ENCODE assay signal across 8 mouse cellular contexts in genomic region chr19:60553501-60553900, GRCm38 (mm10). TPM values are rescaled to one million over a fixed set of nuclear protein-coding genes. Genes with fewer than 3 reads are reported as not detected.
DNase-seq lines count a peak whose midpoint lies in the region; ATAC-seq and TF ChIP-seq lines count a peak whose summit lies in the region.

No protein-coding gene starts in this region.

- H3K4me2 ChIP-seq in hindbrain, embryonic 11.5 days (replicated peaks; ENCODE audit: low read depth, low read length), result no peak overlapping the region
- no peak overlapping the region for H3K4me2 ChIP-seq in hindbrain, embryonic 16.5 days (ENCODE audit: low read length)

- H3K4me3 ChIP-seq in hindbrain, embryonic 11.5 days (ENCODE audit: low read depth, low read length), result no peak overlapping the region
- H3K4me3 ChIP-seq in hindbrain, embryonic 16.5 days (ENCODE audit: low read length), result no peak overlapping the region
- no peak overlapping the region for H3K4me3 ChIP-seq in E14TG2a.4 (replicated peaks; ENCODE audit: low read length)
- no peak overlapping the region for H3K4me3 ChIP-seq in bone marrow, adult 2 months (replicated peaks; ENCODE audit: control insufficient read depth, low read depth, low read length)
- no peak overlapping the region for H3K4me3 ChIP-seq in layer of hippocampus, adult 2 months

- H3K4me1 ChIP-seq in hindbrain, embryonic 11.5 days (replicated peaks; ENCODE audit: control insufficient read depth, insufficient read depth, low read length), result no peaks in the 10 kb centered on the region
- H3K4me1 ChIP-seq in hindbrain, embryonic 16.5 days (ENCODE audit: control insufficient read depth, insufficient read depth, low read depth, low read length), result no peaks in the 10 kb centered on the region
- H3K4me1 ChIP-seq in E14TG2a.4 (replicated peaks; ENCODE audit: low read depth, low read length), result peaks cover 20% of the 10 kb centered on the region
- H3K4me1 ChIP-seq in bone marrow, adult 2 months (ENCODE audit: control insufficient read depth, insufficient read depth, low read length), result no peaks in the 10 kb centered on the region; the same call in 1 of the 2 replicates

- peak; percentile 70 for DNase-seq in hindbrain, embryonic 11.5 days (ENCODE audit: low spot score)
- peak; percentile 57 for DNase-seq in forelimb bud, embryonic 11.5 days (ENCODE audit: low read depth, low spot score)
- peak; percentile 43 to 71 for DNase-seq in layer of hippocampus, adult 2 months (ENCODE audit: low spot score in 2 of 2)
- peak; percentile 60 to 83 for DNase-seq in spleen, postnatal 4 days (ENCODE audit: low spot score in 2 of 2)

- TF ChIP-seq CTCF in E14TG2a.4 (conservative IDR thresholded peaks at IDR 0.05; ENCODE audit: low read length), result peak; percentile 86
- TF ChIP-seq CTCF in bone marrow, adult 2 months (IDR thresholded peaks at IDR 0.05; ENCODE audit: control insufficient read depth, insufficient read depth, low read length), result peak; percentile 35; the same call in 1 of the 2 replicates
- peak; percentile 98 for TF ChIP-seq CTCF in layer of hippocampus, adult 2 months (conservative IDR thresholded peaks at IDR 0.05)

- ATAC-seq in hindbrain, embryonic 11.5 days (ENCODE audit: low FRiP score), result no peak
- ATAC-seq in hindbrain, embryonic 16.5 days, result no peak
- peak; percentile 73 for ATAC-seq in megakaryocyte, adult 5-6 weeks (ENCODE audit: poor library complexity, severe bottlenecking)

- H3K9ac ChIP-seq in hindbrain, embryonic 11.5 days (ENCODE audit: low read depth, low read length), result no peak overlapping the region
- no peak overlapping the region for H3K9ac ChIP-seq in hindbrain, embryonic 16.5 days (ENCODE audit: low read depth, low read length)

- no peaks in the 10 kb centered on the region for H3K9me3 ChIP-seq in hindbrain, embryonic 11.5 days (ENCODE audit: control insufficient read depth, low read length)
- H3K9me3 ChIP-seq in hindbrain, embryonic 16.5 days (ENCODE audit: control insufficient read depth, low read length), result no peaks in the 10 kb centered on the region
- H3K9me3 ChIP-seq in E14TG2a.4 (ENCODE audit: low read length), result no peaks in the 10 kb centered on the region

- H3K27me3 ChIP-seq in hindbrain, embryonic 11.5 days (ENCODE audit: control insufficient read depth, insufficient read depth, low read length), result no peaks in the 10 kb centered on the region
- H3K27me3 ChIP-seq in hindbrain, embryonic 16.5 days (replicated peaks; ENCODE audit: control insufficient read depth, insufficient read depth, low read length), result no peaks in the 10 kb centered on the region
- no peaks in the 10 kb centered on the region for H3K27me3 ChIP-seq in E14TG2a.4 (ENCODE audit: insufficient read depth, low read length)

- no peak for TF ChIP-seq POLR2A in bone marrow, adult 2 months (IDR thresholded peaks at IDR 0.05; ENCODE audit: borderline replicate concordance, control insufficient read depth, low read depth, low read length)

- H3K36me3 ChIP-seq in hindbrain, embryonic 11.5 days (ENCODE audit: control insufficient read depth, insufficient read depth, low read length), result no peaks in the 10 kb centered on the region
- no peaks in the 10 kb centered on the region for H3K36me3 ChIP-seq in hindbrain, embryonic 16.5 days (ENCODE audit: control insufficient read depth, insufficient read depth, low read length)
- peaks cover 44% of the 10 kb centered on the region for H3K36me3 ChIP-seq in E14TG2a.4 (ENCODE audit: insufficient read depth, low read length)

- H3K27ac ChIP-seq in hindbrain, embryonic 11.5 days (ENCODE audit: low read depth, low read length), result no peak overlapping the region
- no peak overlapping the region for H3K27ac ChIP-seq in hindbrain, embryonic 16.5 days (ENCODE audit: low read depth, low read length)
- H3K27ac ChIP-seq in bone marrow, adult 2 months (ENCODE audit: control insufficient read depth, insufficient read depth, low read depth, low read length, poor library complexity), result no peak overlapping the region
- H3K27ac ChIP-seq in layer of hippocampus, adult 2 months, result no peak overlapping the region

RNA-seq across cellular contexts. Expression of gene Cacul1, which starts 27.3 kb away (rescaled TPM):
- 30.9 and 35.0 TPM in 2 replicates for polyA plus RNA-seq in hindbrain, embryonic 11.5 days (2014; fragmentation: Nextera tagmentation; extraction: Ambion mirVana)
- 15.5 and 18.6 TPM in 2 replicates for polyA plus RNA-seq in hindbrain, embryonic 16.5 days (2015; fragmentation: Nextera tagmentation; extraction: Ambion mirVana)
- 7.5 and 11.4 TPM in 2 replicates for polyA plus RNA-seq in bone marrow, adult 2 months (2011; ENCODE audit: insufficient read depth, insufficient read length, low replicate concordance, missing spikeins)
- total RNA-seq in layer of hippocampus, adult 2 months (2021), result 10 to 100 TPM; 48.9 to 51.9 TPM
- 25.5 and 33.0 TPM in 2 replicates for total RNA-seq in megakaryocyte, adult 5-6 weeks (2015)
- total RNA-seq in megakaryocyte, adult 5-6 weeks (2017), result 34.6 and 38.5 TPM in 2 replicates

Comparison
In these comparisons a context has a peak if more than half of its experiments do, and no peak if none do; other contexts are left out.
1. CTCF ChIP-seq: peak in every context shown above with its lines; median percentile 98 in layer of hippocampus, adult 2 months; 86 in E14TG2a.4; 35 in bone marrow, adult 2 months.